Mouse (Mus musculus): ENCODE results near the gene Tspan14. TPM values are rescaled to one million over a fixed set of nuclear protein-coding genes. Genes with fewer than 3 reads are reported as not detected.

The Tspan14 gene
- polyA plus RNA-seq, 1 experiment from 2014 or later, result 95.0 TPM

GRCm38 (mm10) chr14:40966862-40967597 lies 423 bp upstream of the Tspan14 start:
- ATAC-seq (ENCODE audit: low FRiP score), result peak; percentile 93
- peak overlapping the region; percentile 72 for H3K4me3 ChIP-seq
- no peaks in the 10 kb centered on the region for H3K27me3 ChIP-seq
- H3K4me2 ChIP-seq (replicated peaks), result peak overlapping the region; percentile 90
- H3K4me1 ChIP-seq, result peaks cover 39% of the 10 kb centered on the region
- H3K9ac ChIP-seq, result peak overlapping the region; percentile 92
- 1% methylated on average over 55 of the region's 62 CpGs for WGBS
- no peaks in the 10 kb centered on the region for H3K36me3 ChIP-seq
- peak overlapping the region; percentile 86 for H3K27ac ChIP-seq
- no peaks in the 10 kb centered on the region for H3K9me3 ChIP-seq (replicated peaks)

- H3K4me1 ChIP-seq, result peaks cover 40% of the 10 kb centered on the region
- no peaks in the 10 kb centered on the region for H3K36me3 ChIP-seq
- H3K27me3 ChIP-seq, result no peaks in the 10 kb centered on the region
- no peaks in the 10 kb centered on the region for H3K9me3 ChIP-seq (replicated peaks)
- WGBS, result under 1% methylated on average over 15 of the region's 15 CpGs
- peak overlapping the region; percentile 72 for H3K4me3 ChIP-seq
- peak overlapping the region; percentile 90 for H3K4me2 ChIP-seq (replicated peaks)
- no peak; the same call in 1 of the 2 replicates for ATAC-seq (ENCODE audit: low FRiP score)
- H3K27ac ChIP-seq, result peak overlapping the region; percentile 86
- H3K9ac ChIP-seq, result peak overlapping the region; percentile 92
These were observed 875 bp downstream of the Tspan14 start for GRCm38 (mm10) chr14:40965507-40966356.

- Histone ChIP-seq H3K4me1 (peaks cover 45% of the 10 kb centered on the region), H3K27ac (no peak overlapping the region), H3K9me3 (replicated peaks) (no peaks in the 10 kb centered on the region), H3K27me3 (no peaks in the 10 kb centered on the region), H3K4me2 (replicated peaks) (peak overlapping the region; percentile 90), H3K36me3 (no peaks in the 10 kb centered on the region), H3K9ac (peak overlapping the region; percentile 58), H3K4me3 (peak overlapping the region; percentile 72)
- ATAC-seq (ENCODE audit: low FRiP score), result no peak
These were observed 1.7 kb downstream of the Tspan14 start for GRCm38 (mm10) chr14:40964881-40965280.

GRCm38 (mm10) chr14:40964214-40964610 lies 2.4 kb downstream of the Tspan14 start:
- no peaks in the 10 kb centered on the region for H3K36me3 ChIP-seq
- 96% methylated on average over 3 of the region's 3 CpGs for WGBS
- H3K4me1 ChIP-seq, result peaks cover 52% of the 10 kb centered on the region
- peak overlapping the region; percentile 90 for H3K4me2 ChIP-seq (replicated peaks)
- H3K27ac ChIP-seq, result no peak overlapping the region
- H3K27me3 ChIP-seq, result no peaks in the 10 kb centered on the region
- no peak overlapping the region for H3K4me3 ChIP-seq
- no peak overlapping the region for H3K9ac ChIP-seq
- ATAC-seq (ENCODE audit: low FRiP score), result no peak
- no peaks in the 10 kb centered on the region for H3K9me3 ChIP-seq (replicated peaks)

GRCm38 (mm10) chr14:40963501-40964213 lies 3.0 kb downstream of the Tspan14 start:
- Histone ChIP-seq H3K4me2 (replicated peaks) (peak overlapping the region; percentile 90; the same call in 1 of the 2 replicates), H3K36me3 (no peaks in the 10 kb centered on the region), H3K4me1 (peaks cover 58% of the 10 kb centered on the region), H3K27me3 (no peaks in the 10 kb centered on the region), H3K27ac (no peak overlapping the region), H3K9me3 (replicated peaks) (no peaks in the 10 kb centered on the region), H3K4me3 (no peak overlapping the region), H3K9ac (no peak overlapping the region)
- ATAC-seq (ENCODE audit: low FRiP score), result no peak
- 73% methylated on average over 3 of the region's 3 CpGs for WGBS

- Histone ChIP-seq H3K27me3 (no peaks in the 10 kb centered on the region), H3K4me3 (no peak overlapping the region), H3K27ac (no peak overlapping the region; the same call in 1 of the 2 replicates), H3K9ac (no peak overlapping the region), H3K4me2 (replicated peaks) (peak overlapping the region; percentile 13), H3K36me3 (no peaks in the 10 kb centered on the region), H3K9me3 (replicated peaks) (no peaks in the 10 kb centered on the region), H3K4me1 (peaks cover 68% of the 10 kb centered on the region)
- WGBS, result 67% methylated on average over 11 of the region's 11 CpGs
- ATAC-seq (ENCODE audit: low FRiP score), result no peak
These were observed 4.0 kb downstream of the Tspan14 start for GRCm38 (mm10) chr14:40962365-40963290.

- no peak overlapping the region for H3K4me2 ChIP-seq (replicated peaks)
- H3K9me3 ChIP-seq (replicated peaks), result no peaks in the 10 kb centered on the region
- no peaks in the 10 kb centered on the region for H3K27me3 ChIP-seq
- no peak overlapping the region for H3K9ac ChIP-seq
- 66% methylated on average over 4 of the region's 4 CpGs for WGBS
- no peak overlapping the region for H3K4me3 ChIP-seq
- peak overlapping the region; percentile 40; the same call in 1 of the 2 replicates for H3K27ac ChIP-seq
- no peak for ATAC-seq (ENCODE audit: low FRiP score)
- H3K36me3 ChIP-seq, result no peaks in the 10 kb centered on the region
- H3K4me1 ChIP-seq, result peaks cover 82% of the 10 kb centered on the region
These were observed 6.4 kb downstream of the Tspan14 start for GRCm38 (mm10) chr14:40960237-40960636.

GRCm38 (mm10) chr14:40959586-40959985 lies 7.0 kb downstream of the Tspan14 start:
- no peaks in the 10 kb centered on the region for H3K27me3 ChIP-seq
- 45% methylated on average over 3 of the region's 3 CpGs for WGBS
- ATAC-seq (ENCODE audit: low FRiP score), result no peak
- peaks cover 82% of the 10 kb centered on the region for H3K4me1 ChIP-seq
- no peaks in the 10 kb centered on the region for H3K9me3 ChIP-seq (replicated peaks)
- H3K4me3 ChIP-seq, result no peak overlapping the region
- H3K27ac ChIP-seq, result peak overlapping the region; percentile 98
- no peak overlapping the region for H3K9ac ChIP-seq
- H3K4me2 ChIP-seq (replicated peaks), result no peak overlapping the region
- no peaks in the 10 kb centered on the region for H3K36me3 ChIP-seq

GRCm38 (mm10) chr14:40958986-40959381 lies 7.6 kb downstream of the Tspan14 start:
- no peak overlapping the region; the same call in 1 of the 2 replicates for H3K4me2 ChIP-seq (replicated peaks)
- H3K36me3 ChIP-seq, result no peaks in the 10 kb centered on the region
- 29% methylated on average over 2 of the region's 2 CpGs for WGBS
- no peak overlapping the region for H3K9ac ChIP-seq
- no peak for ATAC-seq (ENCODE audit: low FRiP score)
- no peaks in the 10 kb centered on the region for H3K27me3 ChIP-seq
- no peak overlapping the region for H3K4me3 ChIP-seq
- peak overlapping the region; percentile 98 for H3K27ac ChIP-seq
- no peaks in the 10 kb centered on the region for H3K9me3 ChIP-seq (replicated peaks)
- peaks cover 83% of the 10 kb centered on the region for H3K4me1 ChIP-seq

GRCm38 (mm10) chr14:40958083-40958985 lies 8.3 kb downstream of the Tspan14 start:
- 14% methylated on average over 4 of the region's 4 CpGs for WGBS
- no peak overlapping the region for H3K4me3 ChIP-seq
- H3K4me2 ChIP-seq (replicated peaks), result no peak overlapping the region; the same call in 1 of the 2 replicates
- H3K27ac ChIP-seq, result peak overlapping the region; percentile 98
- H3K9me3 ChIP-seq (replicated peaks), result no peaks in the 10 kb centered on the region
- H3K9ac ChIP-seq, result peak overlapping the region; percentile 5; the same call in 1 of the 2 replicates
- no peaks in the 10 kb centered on the region for H3K27me3 ChIP-seq
- no peaks in the 10 kb centered on the region for H3K36me3 ChIP-seq
- peaks cover 84% of the 10 kb centered on the region for H3K4me1 ChIP-seq
- ATAC-seq (ENCODE audit: low FRiP score), result no peak

All from hindbrain, embryonic 12.5 days (tissue).